Mouse (Mus musculus) thymus, postnatal 14 days (tissue): Measurements from ENCODE around the gene Gm28051.

Source experiments
- DNase-seq: peaks from one replicate; pipeline ENCODE4 v3.0.0; 2021

The Gm28051 gene

GRCm38 (mm10) chr12:102705216-102705871 lies 52.2 kb downstream of the Gm28051 start:
- DNase-seq = peak; percentile 93

GRCm38 (mm10) chr12:102704457-102705198 lies 52.9 kb downstream of the Gm28051 start, which contains the start of gene Itpk1:
Gene Itpk1 (minus strand): TSS chr12:102704930.
- DNase-seq = peak; percentile 72

- peak; percentile 49 for DNase-seq
Measured at GRCm38 (mm10) chr12:102703921-102704408, 53.6 kb downstream of the Gm28051 start.

GRCm38 (mm10) chr12:102703441-102703840 lies 54.1 kb downstream of the Gm28051 start:
- DNase-seq = no peak

GRCm38 (mm10) chr12:102703111-102703412 lies 54.5 kb downstream of the Gm28051 start:
- no peak for DNase-seq

GRCm38 (mm10) chr12:102702356-102703110 lies 55.0 kb downstream of the Gm28051 start:
- DNase-seq = peak; percentile 91

- no peak for DNase-seq
Measured at GRCm38 (mm10) chr12:102701691-102702207, 55.8 kb downstream of the Gm28051 start.

GRCm38 (mm10) chr12:102700453-102700852 lies 57.1 kb downstream of the Gm28051 start:
- no peak for DNase-seq

- DNase-seq = no peak
Measured at GRCm38 (mm10) chr12:102699156-102699555, 58.4 kb downstream of the Gm28051 start.

GRCm38 (mm10) chr12:102698089-102698684 lies 59.4 kb downstream of the Gm28051 start:
- DNase-seq = peak; percentile 74

GRCm38 (mm10) chr12:102697381-102697780 lies 60.2 kb downstream of the Gm28051 start:
- no peak for DNase-seq

- no peak for DNase-seq
Measured at GRCm38 (mm10) chr12:102696635-102697354, 60.8 kb downstream of the Gm28051 start.

- peak; percentile 82 for DNase-seq
Measured at GRCm38 (mm10) chr12:102695369-102696239, 62.0 kb downstream of the Gm28051 start.

- no peak for DNase-seq
Measured at GRCm38 (mm10) chr12:102691761-102692160, 65.8 kb downstream of the Gm28051 start.

GRCm38 (mm10) chr12:102691180-102691579 lies 66.4 kb downstream of the Gm28051 start:
- DNase-seq = no peak

GRCm38 (mm10) chr12:102689773-102690563 lies 67.6 kb downstream of the Gm28051 start:
- peak; percentile 54 for DNase-seq

- DNase-seq = no peak
Measured at GRCm38 (mm10) chr12:102686321-102686720, 71.2 kb downstream of the Gm28051 start.

GRCm38 (mm10) chr12:102685523-102685931 lies 72.0 kb downstream of the Gm28051 start:
- no peak for DNase-seq

- no peak for DNase-seq
Measured at GRCm38 (mm10) chr12:102684720-102685386, 72.7 kb downstream of the Gm28051 start.

- no peak for DNase-seq
Measured at GRCm38 (mm10) chr12:102683979-102684378, 73.6 kb downstream of the Gm28051 start.
